ENCODE assay signal across 26 mouse cellular contexts in the genomic region with DNA sequence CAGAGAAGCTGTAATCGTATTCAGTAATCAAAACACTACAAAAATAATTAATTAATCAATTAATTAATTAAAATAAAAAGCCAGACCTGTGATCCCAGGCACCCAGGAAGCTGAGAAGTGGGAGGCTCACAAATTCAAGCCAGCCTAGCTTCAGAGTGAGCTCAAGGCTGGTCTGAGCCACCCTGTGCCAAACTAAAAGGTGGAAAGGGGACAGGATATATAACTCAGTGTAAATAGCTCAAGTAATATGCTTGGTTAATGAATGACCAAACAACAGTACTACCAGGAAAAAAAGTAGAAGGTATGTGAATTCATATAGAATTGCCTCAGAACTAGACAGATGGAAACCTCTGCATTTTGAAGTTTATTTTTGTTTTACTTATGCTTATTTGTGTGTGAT.
DNase-seq lines count a peak whose midpoint lies in the region; ATAC-seq and TF ChIP-seq lines count a peak whose summit lies in the region.
"Had no signal": no experiment of that assay in that cellular context is flagged by ENCODE, and none has a peak within 500 bp of the region (broad histone marks: within the 10 kb centered on the region; RNA-seq: fewer than 3 reads in every experiment).

No protein-coding gene starts in this region.

- no peak overlapping the region for H3K4me2 ChIP-seq in kidney, embryonic 15.5 days
- no peak overlapping the region for H3K4me2 ChIP-seq in stomach, embryonic 15.5 days
- H3K4me2 ChIP-seq in stomach, postnatal 0 days (replicated peaks; ENCODE audit: low read depth): no peak overlapping the region
- H3K4me2 ChIP-seq in intestine, embryonic 16.5 days (ENCODE audit: low read depth, low read length): no peak overlapping the region
- H3K4me2 ChIP-seq: embryonic facial prominence, embryonic 13.5 days; embryonic facial prominence, embryonic 15.5 days; forebrain, embryonic 12.5 days had no signal

- H3K9me3 ChIP-seq in kidney, embryonic 15.5 days (replicated peaks): no peaks in the 10 kb centered on the region
- no peaks in the 10 kb centered on the region for H3K9me3 ChIP-seq in stomach, embryonic 15.5 days
- H3K9me3 ChIP-seq in stomach, postnatal 0 days (ENCODE audit: control insufficient read depth, low read length): no peaks in the 10 kb centered on the region
- H3K9me3 ChIP-seq in intestine, embryonic 16.5 days (ENCODE audit: control insufficient read depth, low read length): no peaks in the 10 kb centered on the region
- H3K9me3 ChIP-seq: embryonic facial prominence, embryonic 13.5 days; embryonic facial prominence, embryonic 15.5 days; forebrain, embryonic 10.5 days; forebrain, embryonic 12.5 days had no signal

- no peaks in the 10 kb centered on the region for H3K27me3 ChIP-seq in kidney, embryonic 15.5 days
- no peaks in the 10 kb centered on the region for H3K27me3 ChIP-seq in stomach, embryonic 15.5 days (replicated peaks)
- no peaks in the 10 kb centered on the region for H3K27me3 ChIP-seq in stomach, postnatal 0 days (ENCODE audit: control insufficient read depth, insufficient read depth, low read length)
- H3K27me3 ChIP-seq in intestine, embryonic 16.5 days (replicated peaks; ENCODE audit: control insufficient read depth, insufficient read depth, low read length): no peaks in the 10 kb centered on the region
- H3K27me3 ChIP-seq: embryonic facial prominence, embryonic 13.5 days; embryonic facial prominence, embryonic 15.5 days; forebrain, embryonic 12.5 days had no signal

- no peak for TF ChIP-seq EP300 in stomach, postnatal 0 days (optimal IDR thresholded peaks at IDR 0.05)

- peak overlapping the region; percentile 50; the same call in 1 of the 2 replicates for H3K27ac ChIP-seq in kidney, embryonic 15.5 days
- no peak overlapping the region for H3K27ac ChIP-seq in stomach, embryonic 15.5 days
- H3K27ac ChIP-seq in stomach, postnatal 0 days (replicated peaks): no peak overlapping the region
- no peak overlapping the region for H3K27ac ChIP-seq in intestine, embryonic 16.5 days (ENCODE audit: low read length)
- H3K27ac ChIP-seq: embryonic facial prominence, embryonic 13.5 days; embryonic facial prominence, embryonic 15.5 days; forebrain, embryonic 10.5 days; forebrain, embryonic 12.5 days had no signal

- no peak overlapping the region for H3K4me3 ChIP-seq in kidney, embryonic 15.5 days (replicated peaks)
- no peak overlapping the region for H3K4me3 ChIP-seq in stomach, embryonic 15.5 days (replicated peaks)
- no peak overlapping the region for H3K4me3 ChIP-seq in stomach, postnatal 0 days (ENCODE audit: low read depth, low read length)
- H3K4me3 ChIP-seq in intestine, embryonic 16.5 days (ENCODE audit: low read length): no peak overlapping the region
- H3K4me3 ChIP-seq: embryonic facial prominence, embryonic 13.5 days; embryonic facial prominence, embryonic 15.5 days; erythroblast, embryonic 14.5 days; forebrain, embryonic 10.5 days; forebrain, embryonic 12.5 days had no signal

- peak; percentile 89 for ATAC-seq in kidney, embryonic 15.5 days (replicated peaks; ENCODE audit: low FRiP score)
- 0 out of 2 replicates have a peak, but pooled peaks have one; percentile 50 for ATAC-seq in stomach, embryonic 15.5 days (ENCODE audit: insufficient read depth, low FRiP score, low read depth)
- no peak for ATAC-seq in stomach, postnatal 0 days (ENCODE audit: low FRiP score, low TSS enrichment)
- ATAC-seq in intestine, embryonic 16.5 days: peak; percentile 86
- ATAC-seq: activated CD4-positive, CD25-positive, alpha-beta regulatory T cell, adult 4 months; forebrain, embryonic 14.5 days; forebrain, embryonic 16.5 days; Patski had no signal

- no peaks in the 10 kb centered on the region for H3K4me1 ChIP-seq in kidney, embryonic 15.5 days
- H3K4me1 ChIP-seq in stomach, embryonic 15.5 days: no peaks in the 10 kb centered on the region
- no peaks in the 10 kb centered on the region for H3K4me1 ChIP-seq in stomach, postnatal 0 days (replicated peaks; ENCODE audit: control insufficient read depth, insufficient read depth)
- no peaks in the 10 kb centered on the region for H3K4me1 ChIP-seq in intestine, embryonic 16.5 days (ENCODE audit: control insufficient read depth, insufficient read depth, low read length)
- H3K4me1 ChIP-seq: embryonic facial prominence, embryonic 13.5 days; embryonic facial prominence, embryonic 15.5 days; forebrain, embryonic 10.5 days; forebrain, embryonic 12.5 days had no signal

- no peak overlapping the region for H3K9ac ChIP-seq in kidney, embryonic 15.5 days
- no peak overlapping the region for H3K9ac ChIP-seq in stomach, embryonic 15.5 days
- no peak overlapping the region for H3K9ac ChIP-seq in stomach, postnatal 0 days (ENCODE audit: low read length)
- H3K9ac ChIP-seq in intestine, embryonic 16.5 days (ENCODE audit: low read depth, low read length): no peak overlapping the region
- H3K9ac ChIP-seq: embryonic facial prominence, embryonic 13.5 days; embryonic facial prominence, embryonic 15.5 days; forebrain, embryonic 12.5 days had no signal

- DNase-seq in kidney, postnatal 14 days: no peak
- DNase-seq in kidney, postnatal 10 days: peak; percentile 6
- DNase-seq in kidney, adult 9 months: no peak
- no peak for DNase-seq in stomach, postnatal 0 days (ENCODE audit: low spot score)
- DNase-seq in Muller cell, postnatal 12 days (ENCODE audit: inconsistent ontology term): no peak
- DNase-seq: adrenal gland, adult 8-10 months; adrenal gland, postnatal 14 days; adrenal gland, postnatal 36 days; cerebellum, adult 11-12 months; cerebellum, adult 2 months; cerebellum, adult 9-10 months; cerebellum, postnatal 14 days; cerebellum, postnatal 36 days; embryo, embryonic 11 days had no signal

- H3K36me3 ChIP-seq in kidney, embryonic 15.5 days: no peaks in the 10 kb centered on the region
- H3K36me3 ChIP-seq in stomach, embryonic 15.5 days: no peaks in the 10 kb centered on the region
- no peaks in the 10 kb centered on the region for H3K36me3 ChIP-seq in stomach, postnatal 0 days (ENCODE audit: control insufficient read depth, insufficient read depth, low read length)
- no peaks in the 10 kb centered on the region for H3K36me3 ChIP-seq in intestine, embryonic 16.5 days (ENCODE audit: control insufficient read depth, insufficient read depth, low read length)
- H3K36me3 ChIP-seq: embryonic facial prominence, embryonic 13.5 days; embryonic facial prominence, embryonic 15.5 days; forebrain, embryonic 10.5 days; forebrain, embryonic 12.5 days had no signal

- TF ChIP-seq CTCF in stomach, postnatal 0 days (IDR thresholded peaks at IDR 0.05; ENCODE audit: low read depth): no peak

- WGBS in kidney, embryonic 15.5 days: 75% methylated on average over 1 of the region's 1 CpGs
- 63% methylated on average over 1 of the region's 1 CpGs for WGBS in stomach, embryonic 15.5 days
- 36% methylated on average over 1 of the region's 1 CpGs for WGBS in stomach, postnatal 0 days
- 69% methylated on average over 1 of the region's 1 CpGs for WGBS in intestine, embryonic 16.5 days
